Mouse (Mus musculus): ENCODE data around the gene Lipt2.

- TF ChIP-seq GATA1 (IDR thresholded peaks at IDR 0.05; ENCODE audit: low read length) (no peak), TAL1 (IDR thresholded peaks at IDR 0.05; ENCODE audit: low read length) (no peak)
These were observed 44.5 kb downstream of the Lipt2 start for GRCm38 (mm10) chr7:100203616-100204015.

All from erythroblast, embryonic 14.5 days (primary cell).